Mouse (Mus musculus) hindbrain, postnatal 0 days (tissue): Measurements from ENCODE around the gene Dab1. TPM values are rescaled to one million over a fixed set of nuclear protein-coding genes. Genes with fewer than 3 reads are reported as not detected.

Experiments used
- ATAC-seq: fragments of 200-750 bp; cut with Nextera tagmentation; 2 replicates; pipeline ENCODE4 v1.8.0; 2017; ENCODE audit warnings: mild to moderate bottlenecking, moderate TSS enrichment, moderate library complexity
- DNase-seq: peaks from one replicate; pipeline ENCODE4 v3.0.0-alpha.2; 2015; ENCODE audit warnings: low spot score
- H3K27ac ChIP-seq: fragments of 300-500 bp; sonication (generic); 2 replicates; pipeline ENCODE4 v1.5.1; 2014; ENCODE audit warnings: mild to moderate bottlenecking
- H3K27me3 ChIP-seq: fragments of 300-500 bp; sonication (generic); 2 replicates; pipeline ENCODE4 v1.6.1; 2014; ENCODE audit warnings: low read length, mixed read lengths; ENCODE audit not compliant: insufficient read depth
- H3K36me3 ChIP-seq: fragments of 300-500 bp; sonication (generic); 2 replicates; pipeline ENCODE4 v1.6.1; 2014; ENCODE audit warnings: low read length, mixed read lengths; ENCODE audit not compliant: insufficient read depth
- H3K4me1 ChIP-seq: fragments of 300-500 bp; sonication (generic); 2 replicates; pipeline ENCODE4 v1.6.1; 2014; ENCODE audit warnings: antibody characterized with exemption, low read length, mixed read lengths; ENCODE audit not compliant: insufficient read depth
- H3K4me2 ChIP-seq: fragments of 300-500 bp; sonication (generic); 2 replicates; pipeline ENCODE4 v1.6.1; 2014; ENCODE audit warnings: low read depth, mild to moderate bottlenecking, low read length, moderate library complexity, mixed read lengths
- H3K4me3 ChIP-seq: fragments of 300-500 bp; sonication (generic); 2 replicates; pipeline ENCODE4 v1.5.1; 2014; ENCODE audit warnings: low read length
- H3K9ac ChIP-seq: fragments of 300-500 bp; sonication (generic); replicated peaks from 2 replicates; pipeline ENCODE4 v1.6.1; 2014; ENCODE audit warnings: mild to moderate bottlenecking, low read length, moderate library complexity, mixed read lengths
- H3K9me3 ChIP-seq: fragments of 300-500 bp; sonication (generic); 2 replicates; pipeline ENCODE4 v1.6.1; 2016; ENCODE audit warnings: low read length, mixed read lengths
- CTCF ChIP-seq: IDR thresholded peaks from 2 replicates; pipeline ENCODE4 v1.5.1; 2016; ENCODE audit warnings: antibody characterized with exemption, control low read depth, low read depth
- WGBS: fragments of 180-500 bp; shearing (Covaris S2); extraction: QIAGEN DNeasy Blood & Tissue Kit; methylation state at CpG from one replicate; pipeline ENCODE4 v1.1.7; 2014; 5-methylcytosine and 5-hydroxymethylcytosine counted together
- polyA plus RNA-seq: library from polyadenylated mRNA; unstranded; fragments of >200 nt; fragmentation: Nextera tagmentation; extraction: Ambion mirVana; gene quantifications from 2 replicates; pipeline ENCODE4 v1.2.1, GENCODE M21; 2015
- total RNA-seq: library from RNA; depleted of rRNA; stranded (reverse); fragments of >200 nt; gene quantifications from 2 replicates; pipeline ENCODE4 v1.2.3, GENCODE M21; 2014

The Dab1 gene
- total and polyA plus RNA-seq, 2 experiments from 2014 or later: 38.2 to 76.2 TPM

DNA sequence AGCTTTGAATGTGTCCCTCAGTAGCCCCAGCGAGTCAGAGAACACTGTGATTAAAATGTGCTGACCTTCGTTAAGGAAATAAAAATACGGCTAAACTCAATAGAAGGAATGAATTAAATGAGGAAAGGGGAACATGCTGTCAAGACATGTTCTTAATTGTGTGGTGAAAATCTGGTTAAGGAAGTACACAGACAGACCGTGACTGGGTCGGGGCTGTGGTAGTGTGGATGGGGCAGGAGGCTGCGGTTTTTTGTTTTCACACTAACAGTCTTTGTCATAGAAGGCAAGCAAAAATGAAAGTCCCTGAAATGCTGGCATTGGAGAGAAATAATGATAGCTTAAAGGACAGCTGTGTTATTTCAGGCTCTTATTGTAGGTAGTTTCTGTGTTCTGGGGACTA is 92.2 kb downstream of the Dab1 start:
- Histone ChIP-seq H3K27me3 (no peaks in the 10 kb centered on the region), H3K9me3 (no peaks in the 10 kb centered on the region), H3K27ac (no peak overlapping the region), H3K4me1 (peaks cover 2% of the 10 kb centered on the region; the same call in 1 of the 2 replicates), H3K4me3 (no peak overlapping the region), H3K4me2 (no peak overlapping the region), H3K9ac (no peak overlapping the region), H3K36me3 (no peaks in the 10 kb centered on the region)
- ATAC-seq (no peak), DNase-seq (no peak)
- whole genome bisulfite sequencing: 70% methylated on average over 6 of the region's 6 CpGs
- TF ChIP-seq CTCF: no peak

DNA sequence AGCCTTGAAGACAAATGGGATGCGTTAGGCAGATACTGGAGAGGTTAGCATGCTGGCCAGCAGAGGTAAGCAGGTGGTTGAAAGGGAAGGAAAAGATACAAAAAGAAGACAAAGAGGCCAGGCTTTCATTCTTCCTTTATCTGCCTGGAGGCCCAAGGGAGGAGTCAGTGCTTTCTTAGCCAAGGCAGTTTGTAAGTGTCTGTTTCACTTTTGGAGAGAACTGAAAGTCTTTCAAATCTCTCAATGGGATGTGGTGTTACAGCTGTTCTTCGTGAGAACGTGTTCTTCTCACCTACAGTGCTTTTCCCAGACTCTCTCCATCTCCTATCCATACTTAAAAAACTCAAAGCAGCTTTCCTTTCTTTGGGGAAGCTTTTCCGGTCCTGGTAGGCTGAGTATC is 94.8 kb downstream of the Dab1 start:
- ATAC-seq (no peak), DNase-seq (no peak)
- H3K9me3 ChIP-seq: no peaks in the 10 kb centered on the region
- no peak overlapping the region for H3K4me3 ChIP-seq
- no peaks in the 10 kb centered on the region for H3K27me3 ChIP-seq
- no peak overlapping the region for H3K9ac ChIP-seq
- 0 out of 2 replicates have a peak, but pooled peaks cover 2% of the 10 kb centered on the region for H3K4me1 ChIP-seq
- no peak for TF ChIP-seq CTCF
- H3K4me2 ChIP-seq: no peak overlapping the region
- no peak overlapping the region for H3K27ac ChIP-seq
- 84% methylated on average over 4 of the region's 4 CpGs for WGBS
- no peaks in the 10 kb centered on the region for H3K36me3 ChIP-seq

DNA sequence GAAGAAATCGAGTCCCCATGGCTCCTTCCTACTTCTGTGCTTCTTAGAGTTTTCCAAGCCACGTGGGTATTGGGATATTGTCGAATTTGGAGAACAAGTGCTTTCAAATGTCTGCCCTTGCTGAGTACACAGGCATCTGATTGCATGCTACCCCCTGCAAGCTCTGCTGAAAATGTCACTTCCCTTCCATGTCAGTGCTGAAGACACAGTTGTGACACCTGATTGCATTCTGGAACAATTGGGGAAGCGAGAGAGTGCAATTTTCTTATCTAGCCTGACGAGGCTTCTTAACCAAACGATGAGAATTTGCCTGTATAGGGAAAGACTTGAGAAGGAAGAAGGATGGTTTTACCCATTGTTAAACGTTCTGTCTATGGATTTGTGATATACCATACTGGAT is 95.8 kb downstream of the Dab1 start:
- Histone ChIP-seq H3K4me1 (0 out of 2 replicates have a peak, but pooled peaks cover 2% of the 10 kb centered on the region), H3K27ac (no peak overlapping the region), H3K9ac (no peak overlapping the region), H3K9me3 (no peaks in the 10 kb centered on the region), H3K36me3 (no peaks in the 10 kb centered on the region), H3K4me3 (no peak overlapping the region), H3K27me3 (no peaks in the 10 kb centered on the region), H3K4me2 (no peak overlapping the region)
- no peak for DNase-seq
- no peak for TF ChIP-seq CTCF
- 83% methylated on average over 7 of the region's 7 CpGs for WGBS
- no peak for ATAC-seq

DNA sequence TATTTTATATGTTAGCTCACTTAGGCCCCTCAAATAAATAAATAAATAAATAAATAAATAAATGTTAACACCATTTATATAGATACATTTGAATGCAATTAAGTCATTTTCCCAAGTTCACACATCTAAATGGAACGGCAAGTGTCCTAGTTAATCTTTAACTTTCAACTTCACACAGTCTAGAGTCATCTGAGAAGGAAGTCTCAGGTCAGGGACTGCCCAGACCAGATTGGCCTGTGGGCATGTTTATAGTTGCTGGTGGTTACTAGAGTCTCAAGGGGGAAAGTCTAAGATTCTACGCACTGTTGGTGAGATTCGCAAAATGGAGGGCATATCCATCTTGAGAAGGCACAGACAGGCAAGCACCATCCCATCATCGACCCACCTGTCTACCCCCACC is 96.4 kb downstream of the Dab1 start:
- WGBS: 96% methylated on average over 4 of the region's 4 CpGs
- Histone ChIP-seq H3K27me3 (no peaks in the 10 kb centered on the region), H3K9ac (no peak overlapping the region), H3K4me2 (no peak overlapping the region), H3K4me1 (0 out of 2 replicates have a peak, but pooled peaks cover 2% of the 10 kb centered on the region), H3K36me3 (no peaks in the 10 kb centered on the region), H3K9me3 (no peaks in the 10 kb centered on the region), H3K4me3 (no peak overlapping the region), H3K27ac (no peak overlapping the region)
- TF ChIP-seq CTCF: no peak
- DNase-seq (no peak), ATAC-seq (no peak)

DNA sequence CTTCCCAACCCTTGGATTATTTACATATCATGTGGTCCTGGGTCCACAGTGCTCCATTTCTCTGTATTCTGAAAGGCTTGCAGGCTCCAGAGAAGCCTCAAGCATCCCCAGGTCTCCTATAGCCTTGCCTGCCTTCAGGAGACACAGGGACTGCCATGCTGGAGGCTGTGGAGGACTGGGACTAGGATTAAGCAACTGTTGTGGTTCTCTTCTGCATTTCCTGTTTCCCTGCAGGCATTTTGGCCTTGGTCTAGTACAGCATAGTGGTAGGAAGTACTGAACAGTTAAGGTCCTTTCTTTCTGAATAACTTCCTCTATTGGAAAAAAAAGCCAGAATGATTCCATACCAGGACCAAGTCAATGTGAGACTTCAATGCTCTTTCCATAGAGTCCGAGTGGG is 103.6 kb downstream of the Dab1 start:
- H3K9me3 ChIP-seq: no peaks in the 10 kb centered on the region
- ATAC-seq (no peak), DNase-seq (no peak)
- no peak overlapping the region for H3K27ac ChIP-seq
- H3K4me2 ChIP-seq: no peak overlapping the region
- WGBS: 97% methylated on average over 1 of the region's 1 CpGs
- H3K4me3 ChIP-seq: no peak overlapping the region
- H3K36me3 ChIP-seq: no peaks in the 10 kb centered on the region
- no peaks in the 10 kb centered on the region for H3K27me3 ChIP-seq
- no peak overlapping the region for H3K9ac ChIP-seq
- no peaks in the 10 kb centered on the region for H3K4me1 ChIP-seq
- no peak for TF ChIP-seq CTCF

GRCm38 (mm10) chr4:103726486-103726885 is 107.3 kb downstream of the Dab1 start:
- TF ChIP-seq CTCF: no peak
- no peaks in the 10 kb centered on the region for H3K36me3 ChIP-seq
- no peaks in the 10 kb centered on the region for H3K27me3 ChIP-seq
- ATAC-seq (no peak), DNase-seq (no peak)
- H3K4me3 ChIP-seq: no peak overlapping the region
- no peaks in the 10 kb centered on the region for H3K4me1 ChIP-seq
- H3K9ac ChIP-seq: no peak overlapping the region
- H3K4me2 ChIP-seq: no peak overlapping the region
- H3K9me3 ChIP-seq: no peaks in the 10 kb centered on the region
- H3K27ac ChIP-seq: no peak overlapping the region
- 95% methylated on average over 2 of the region's 2 CpGs for WGBS

DNA sequence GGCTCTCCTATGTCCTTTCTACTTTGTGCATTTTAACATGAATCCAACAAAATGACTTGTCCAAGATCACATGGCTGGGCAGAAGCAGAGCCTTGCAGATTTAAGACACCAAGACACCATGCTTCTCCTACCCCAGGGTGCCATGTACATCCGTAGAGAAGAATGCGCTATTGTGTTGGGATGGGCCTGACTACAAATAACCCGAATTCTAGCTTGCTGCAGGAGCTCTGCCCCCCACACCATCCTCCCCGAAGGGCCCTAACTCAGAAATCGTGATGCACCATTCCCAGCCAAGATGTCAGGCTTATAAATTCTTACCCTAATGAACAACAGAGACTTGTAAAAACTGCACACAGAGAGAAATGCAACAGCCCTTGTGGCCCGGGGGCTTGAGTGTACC is 118.0 kb downstream of the Dab1 start:
- ATAC-seq: no peak
- TF ChIP-seq CTCF: no peak
- Histone ChIP-seq H3K4me1 (no peaks in the 10 kb centered on the region), H3K36me3 (no peaks in the 10 kb centered on the region), H3K27me3 (no peaks in the 10 kb centered on the region), H3K9ac (no peak overlapping the region), H3K4me2 (no peak overlapping the region), H3K4me3 (no peak overlapping the region), H3K9me3 (no peaks in the 10 kb centered on the region), H3K27ac (no peak overlapping the region)
- WGBS: 42% methylated on average over 6 of the region's 6 CpGs
- DNase-seq: no peak
